14 mouse cellular contexts compared by ENCODE assay signal in genomic region chr14:79143696-79144095, GRCm38 (mm10).
"Had no signal": no experiment of that assay in that cellular context is flagged by ENCODE, and none has a peak within 500 bp of the region (broad histone marks: within the 10 kb centered on the region; RNA-seq: fewer than 3 reads in every experiment).

No protein-coding gene starts in this region.

- H3K4me1 ChIP-seq: liver, embryonic 12.5 days had no signal

- H3K9me3 ChIP-seq: kidney, embryonic 15.5 days; limb, embryonic 15.5 days; liver, embryonic 12.5 days; midbrain, embryonic 15.5 days; neural tube, embryonic 13.5 days had no signal

- H3K27me3 ChIP-seq: kidney, embryonic 15.5 days; liver, embryonic 12.5 days; megakaryocyte, embryonic 14.5 days; midbrain, embryonic 15.5 days; neural tube, embryonic 13.5 days had no signal

- DNase-seq: kidney, postnatal 14 days; lung, embryonic 14.5 days; lung, postnatal 10 days; lung, postnatal 4 days; right cerebral cortex, postnatal 25 days; thymus, postnatal 36 days had no signal

- ATAC-seq: liver, embryonic 12.5 days; midbrain, embryonic 15.5 days had no signal

- H3K36me3 ChIP-seq: kidney, embryonic 15.5 days; limb, embryonic 15.5 days; liver, embryonic 12.5 days; midbrain, embryonic 15.5 days; neural tube, embryonic 13.5 days had no signal

- H3K9ac ChIP-seq: kidney, embryonic 15.5 days; limb, embryonic 15.5 days; liver, embryonic 12.5 days; lung, embryonic 14.5 days; midbrain, embryonic 15.5 days; neural tube, embryonic 13.5 days had no signal

- H3K27ac ChIP-seq: kidney, embryonic 15.5 days; left cerebral cortex, adult 2 months; limb, embryonic 15.5 days; liver, embryonic 12.5 days; midbrain, embryonic 15.5 days; neural tube, embryonic 13.5 days had no signal

- H3K4me3 ChIP-seq: kidney, embryonic 15.5 days; left cerebral cortex, adult 2 months; limb, embryonic 15.5 days; liver, embryonic 12.5 days; megakaryocyte, embryonic 14.5 days; midbrain, embryonic 15.5 days; neural tube, embryonic 13.5 days had no signal

- H3K4me2 ChIP-seq: kidney, embryonic 15.5 days; limb, embryonic 15.5 days; liver, embryonic 12.5 days; lung, embryonic 14.5 days; midbrain, embryonic 11.5 days; midbrain, embryonic 15.5 days; neural tube, embryonic 13.5 days had no signal
